Mouse (Mus musculus) cerebellum, postnatal 10 days (tissue): Measurements from ENCODE around the gene Ormdl2.
"Not testable (repeated sequence)": the region's sequence is repeated elsewhere in the genome, so short reads cannot be mapped to it uniquely, and the experiment has no call there.

Experiments
- DNase-seq, 2 experiments: peaks; one replicate each; pipeline ENCODE4 v3.0.0; 2021; ENCODE audit warnings: mixed read lengths in 2 of 2

The Ormdl2 gene

GRCm38 (mm10) chr10:128821358-128822056 lies at the start of gene Ormdl2:
TSS of gene Ormdl2 (minus strand) at chr10:128821645.
- DNase-seq, result peak; percentile 99

- no peak for DNase-seq
Measured at GRCm38 (mm10) chr10:128870341-128870740, 48.9 kb upstream of the Ormdl2 start.

GRCm38 (mm10) chr10:128866518-128866917 lies 45.1 kb upstream of the Ormdl2 start:
- DNase-seq, result no peak

GRCm38 (mm10) chr10:128866042-128866441 lies 44.6 kb upstream of the Ormdl2 start:
- no peak for DNase-seq

- DNase-seq, result no peak
Measured at GRCm38 (mm10) chr10:128861176-128861575, 39.7 kb upstream of the Ormdl2 start.

- no peak for DNase-seq
Measured at GRCm38 (mm10) chr10:128850339-128850738, 28.9 kb upstream of the Ormdl2 start.

- DNase-seq, result no peak
Measured at GRCm38 (mm10) chr10:128848426-128848825, 27.0 kb upstream of the Ormdl2 start.

GRCm38 (mm10) chr10:128846664-128847063 lies 25.2 kb upstream of the Ormdl2 start:
- DNase-seq, result no peak

GRCm38 (mm10) chr10:128845516-128845915 lies 24.1 kb upstream of the Ormdl2 start:
- peak; percentile 43 to 61 for DNase-seq

- no peak for DNase-seq
Measured at GRCm38 (mm10) chr10:128843260-128843659, 21.8 kb upstream of the Ormdl2 start.

- DNase-seq, result no peak
Measured at GRCm38 (mm10) chr10:128840612-128841011, 19.2 kb upstream of the Ormdl2 start.

- DNase-seq, result no peak
Measured at GRCm38 (mm10) chr10:128839434-128839833, 18.0 kb upstream of the Ormdl2 start.

- DNase-seq, result no peak
Measured at GRCm38 (mm10) chr10:128837400-128837799, 16.0 kb upstream of the Ormdl2 start.

GRCm38 (mm10) chr10:128823821-128824220 lies 2.4 kb upstream of the Ormdl2 start:
- DNase-seq, result no peak

GRCm38 (mm10) chr10:128823087-128823486 lies 1.6 kb upstream of the Ormdl2 start:
- not testable (repeated sequence) for DNase-seq

- DNase-seq, result no peak
Measured at GRCm38 (mm10) chr10:128822135-128822534, 690 bp upstream of the Ormdl2 start.

- DNase-seq, result peak in 1 of 2 experiments; percentile 9
Measured at GRCm38 (mm10) chr10:128820217-128820616, 1.2 kb downstream of the Ormdl2 start.

- DNase-seq, result no peak
Measured at GRCm38 (mm10) chr10:128817033-128817432, 4.4 kb downstream of the Ormdl2 start, which contains the start of gene Sarnp. TSS of gene Sarnp (plus strand) at chr10:128817333.

- no peak for DNase-seq
Measured at GRCm38 (mm10) chr10:128807018-128807417, 14.4 kb downstream of the Ormdl2 start.

- peak in 1 of 2 experiments; percentile 16 for DNase-seq
Measured at GRCm38 (mm10) chr10:128806086-128806485, 15.4 kb downstream of the Ormdl2 start.

- peak; percentile 98 to 99 for DNase-seq
Measured at GRCm38 (mm10) chr10:128805092-128806000, 16.1 kb downstream of the Ormdl2 start.

GRCm38 (mm10) chr10:128804271-128805091 lies 17.0 kb downstream of the Ormdl2 start, which contains the start of gene Tmem198b:
TSS of gene Tmem198b (minus strand) at chr10:128804370.
- peak; percentile 83 to 88 for DNase-seq
